Mouse (Mus musculus) hindbrain, embryonic 11.5 days (tissue): ENCODE data around the gene Ncapg2. TPM values are rescaled to one million over a fixed set of nuclear protein-coding genes. Genes with fewer than 3 reads are reported as not detected.

Experiments
- polyA plus RNA-seq: library from polyadenylated mRNA; unstranded; fragments of >200 nt; fragmentation: Nextera tagmentation; extraction: Ambion mirVana; gene quantifications from 2 replicates; pipeline ENCODE4 v1.2.1, GENCODE M21; 2014

The Ncapg2 gene
- polyA plus RNA-seq, 1 experiment from 2014 or later: 36.0 TPM

Other genes with a start within 250 kb of the Ncapg2 start
- gene Wdr60, start 142.4 kb upstream of the Ncapg2 start, polyA plus RNA-seq: 15.3 and 17.3 TPM in 2 replicates
- gene Gm11027, start 130.0 kb upstream of the Ncapg2 start, polyA plus RNA-seq: not detected in 2 replicates
- 18.8 and 22.1 TPM in 2 replicates for gene Esyt2, start 124.2 kb upstream of the Ncapg2 start, polyA plus RNA-seq
- gene Ptprn2, start 80.3 kb downstream of the Ncapg2 start, polyA plus RNA-seq: 3.9 and 6.9 TPM in 2 replicates